Mouse (Mus musculus) thymus, postnatal 4 days (tissue): ENCODE data around the gene Sfxn5.

Source experiments
- DNase-seq: peaks from one replicate; pipeline ENCODE4 v3.0.0; 2021

Sfxn5 gene

DNA sequence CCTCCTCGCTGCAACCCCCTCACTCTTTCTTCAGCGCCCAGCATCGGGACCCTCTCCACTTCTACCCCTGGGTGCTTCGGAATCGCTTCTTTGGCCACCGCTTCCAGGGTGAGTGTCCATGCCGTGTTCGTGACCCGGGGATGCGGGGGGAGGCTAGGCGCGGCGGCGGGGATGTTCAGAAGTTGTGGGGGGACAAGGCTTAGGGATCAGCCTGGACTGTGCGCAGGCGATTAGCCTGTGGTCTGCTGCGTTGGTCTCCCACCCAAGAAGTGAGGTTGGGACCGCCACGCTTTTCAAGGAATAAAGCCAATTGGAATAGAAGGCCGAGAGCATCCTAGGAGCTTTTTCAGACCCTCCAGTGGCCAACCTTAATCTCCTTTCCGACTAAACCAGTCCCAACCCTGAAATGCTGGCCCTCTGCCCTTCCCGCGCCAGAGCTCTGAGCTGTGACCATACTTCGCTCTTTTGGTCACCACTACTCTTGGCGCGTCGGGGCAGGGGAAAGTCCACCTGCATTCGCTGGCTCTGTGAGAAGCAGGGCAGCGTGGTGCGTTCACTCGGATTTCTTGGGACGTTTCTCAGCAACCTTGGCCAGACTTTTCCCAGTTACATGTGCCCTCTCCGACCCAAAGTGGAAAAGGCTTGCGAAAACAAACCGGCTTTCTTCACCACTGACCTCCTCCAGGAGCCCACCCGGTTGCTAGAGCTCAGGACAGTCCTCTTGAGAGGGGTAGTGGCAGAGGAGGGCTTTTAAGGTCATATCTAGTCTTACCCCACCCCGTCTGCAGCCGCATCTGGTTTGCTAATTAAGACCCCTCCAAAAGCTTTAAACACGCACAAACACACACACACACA is 144.7 kb downstream of the Sfxn5 start:
- no peak for DNase-seq

DNA sequence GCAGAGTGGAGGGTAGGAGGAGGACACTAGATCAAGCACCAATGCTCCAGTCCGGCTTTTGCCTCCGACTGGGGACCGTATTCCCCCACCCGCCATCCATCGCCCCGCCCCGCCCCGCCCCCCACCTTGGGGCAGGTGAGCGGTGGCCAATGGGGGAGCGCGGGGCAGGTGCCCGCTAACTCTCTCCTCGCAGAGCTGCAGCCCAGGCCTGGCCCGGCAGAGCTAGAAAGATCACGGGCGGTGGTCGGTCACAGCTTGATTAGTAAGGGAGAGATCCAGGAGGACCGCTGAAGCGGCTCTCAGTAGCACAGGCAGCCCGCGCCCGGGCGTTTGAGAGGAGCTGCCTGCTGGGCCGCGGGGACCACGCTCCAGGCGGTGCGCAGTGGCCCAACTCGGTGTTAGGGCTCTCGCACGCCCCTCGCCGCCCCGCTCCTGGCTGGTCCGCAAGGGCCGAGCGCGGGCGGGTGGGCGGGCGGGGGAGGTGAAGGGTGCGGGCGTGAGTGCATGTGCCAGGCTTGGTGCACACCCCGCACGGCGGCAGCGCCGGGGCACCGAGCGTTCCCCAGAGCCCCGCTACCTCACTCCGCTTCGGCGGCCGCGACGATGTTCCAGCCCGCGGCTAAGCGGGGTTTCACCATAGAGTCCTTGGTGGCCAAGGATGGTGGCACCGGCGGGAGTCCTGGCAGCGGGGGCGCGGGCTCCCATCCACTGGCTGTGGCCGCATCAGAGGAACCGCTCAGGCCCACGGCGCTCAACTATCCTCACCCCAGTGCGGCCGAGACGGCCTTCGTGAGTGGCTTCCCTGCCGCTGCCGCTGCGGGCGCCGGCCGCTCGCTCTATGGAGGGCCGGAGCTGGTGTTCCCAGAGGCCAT is 145.6 kb downstream of the Sfxn5 start, which contains the start of gene Emx1:
Gene Emx1 (plus strand): TSS at position 99 of the 872 bp plus-strand sequence.
- peak; percentile 25 for DNase-seq

DNA sequence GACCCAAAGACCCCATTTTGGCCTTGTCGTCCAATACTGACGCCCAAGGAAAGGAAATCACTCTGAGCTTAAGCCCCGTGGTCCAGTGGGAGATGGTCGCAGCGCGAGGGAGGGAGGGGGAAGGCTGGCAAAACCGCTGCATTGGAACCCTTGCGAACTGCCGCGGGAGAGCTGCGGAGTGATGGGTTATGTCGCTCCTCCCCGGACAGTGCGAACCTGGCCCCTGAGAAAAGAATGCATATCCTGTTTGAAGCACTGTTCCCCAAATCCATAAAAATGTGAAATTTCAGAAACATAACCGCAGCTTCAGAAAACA is 146.5 kb downstream of the Sfxn5 start:
- DNase-seq = no peak

DNA sequence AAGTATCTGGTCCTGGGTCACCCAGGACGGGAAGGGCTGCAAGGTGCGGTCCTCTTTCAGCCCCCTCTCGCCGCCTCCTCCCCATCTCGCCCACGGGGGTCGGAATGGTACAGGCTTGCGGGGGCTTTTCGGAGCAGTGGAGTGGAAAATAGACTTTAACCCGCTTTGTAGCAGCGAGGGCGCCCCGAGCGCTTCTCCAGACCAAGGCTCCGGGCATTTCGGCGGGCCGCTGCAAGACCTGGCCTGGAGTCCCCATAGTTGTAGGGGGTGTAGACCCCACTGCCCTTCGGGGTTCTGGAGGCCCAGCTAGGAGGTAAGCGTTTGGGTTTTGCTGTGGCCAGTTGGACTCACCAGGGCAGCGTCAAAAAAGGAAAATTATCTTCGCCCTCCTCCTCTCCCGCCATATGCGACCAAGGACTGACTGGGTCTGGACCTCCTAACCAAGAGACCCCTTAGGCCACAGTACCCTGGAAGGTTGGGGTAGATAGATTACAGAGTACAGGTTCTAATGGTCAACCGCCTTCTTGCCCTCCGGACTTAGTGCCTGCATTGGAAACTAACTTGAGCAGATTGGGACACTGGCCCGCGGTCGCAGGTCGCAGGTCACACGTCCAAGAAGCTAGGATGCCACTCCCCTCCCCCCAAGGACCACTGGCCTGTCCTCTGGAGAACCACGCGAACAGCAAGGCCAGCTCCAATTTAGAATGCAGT is 147.0 kb downstream of the Sfxn5 start:
- DNase-seq = no peak

DNA sequence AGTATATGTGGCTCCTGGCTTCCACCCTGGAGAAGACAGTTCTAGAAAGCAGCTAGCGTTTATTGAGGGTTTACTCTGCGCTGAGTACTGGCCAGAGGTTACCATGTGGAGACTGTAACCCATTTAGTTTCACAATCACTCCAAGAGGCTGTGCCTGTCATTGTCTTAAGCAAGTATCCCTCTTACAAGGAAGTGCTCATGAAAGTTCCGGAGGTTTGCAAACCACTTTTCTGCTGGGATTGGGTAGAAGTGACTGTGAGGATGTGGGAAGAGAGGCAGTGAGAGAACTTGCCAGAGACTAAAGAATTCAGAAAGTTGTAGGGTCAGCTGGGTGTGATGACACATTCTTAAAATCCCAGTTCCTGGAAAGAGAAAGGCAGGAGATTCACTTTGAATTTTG is 149.3 kb downstream of the Sfxn5 start:
- DNase-seq = no peak

DNA sequence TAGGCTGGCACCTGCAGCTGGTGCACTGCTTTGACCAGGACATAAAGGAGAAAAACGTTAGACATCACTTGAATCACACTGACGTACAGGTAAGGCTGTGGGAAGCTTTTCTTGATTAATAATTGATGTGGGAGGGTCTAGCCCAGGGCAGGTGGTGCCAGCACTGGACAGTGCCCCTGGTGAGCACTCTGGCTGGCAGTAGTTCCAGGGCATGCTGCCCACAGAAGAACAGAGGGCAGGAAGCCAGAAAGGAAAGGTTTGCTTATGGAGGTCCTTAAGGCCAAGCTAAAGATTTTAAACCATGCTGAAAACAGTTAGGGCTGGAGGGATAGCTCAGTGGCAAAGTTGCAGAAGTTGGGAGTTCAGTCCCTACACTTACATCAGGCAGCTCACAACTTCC is 153.2 kb downstream of the Sfxn5 start:
- DNase-seq = no peak

DNA sequence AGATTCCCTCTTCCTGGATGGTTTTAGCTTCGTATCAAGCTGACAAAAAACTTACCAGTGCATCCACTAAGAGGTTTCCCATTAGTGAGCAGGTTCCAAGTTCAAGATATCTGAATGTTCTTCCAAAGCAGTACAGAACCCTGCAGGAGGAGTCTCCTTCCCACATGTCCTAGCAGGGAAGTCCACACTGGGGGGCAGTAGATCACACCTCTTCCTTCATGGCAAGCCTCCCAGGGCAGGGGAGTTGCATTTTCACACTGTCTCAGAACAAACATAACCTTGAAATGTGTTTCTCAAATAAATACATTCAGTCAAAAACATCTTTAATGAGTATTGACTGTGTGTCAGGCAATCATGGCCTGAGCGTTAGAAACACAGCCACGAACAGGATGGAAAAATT is 153.7 kb downstream of the Sfxn5 start:
- DNase-seq = no peak

DNA sequence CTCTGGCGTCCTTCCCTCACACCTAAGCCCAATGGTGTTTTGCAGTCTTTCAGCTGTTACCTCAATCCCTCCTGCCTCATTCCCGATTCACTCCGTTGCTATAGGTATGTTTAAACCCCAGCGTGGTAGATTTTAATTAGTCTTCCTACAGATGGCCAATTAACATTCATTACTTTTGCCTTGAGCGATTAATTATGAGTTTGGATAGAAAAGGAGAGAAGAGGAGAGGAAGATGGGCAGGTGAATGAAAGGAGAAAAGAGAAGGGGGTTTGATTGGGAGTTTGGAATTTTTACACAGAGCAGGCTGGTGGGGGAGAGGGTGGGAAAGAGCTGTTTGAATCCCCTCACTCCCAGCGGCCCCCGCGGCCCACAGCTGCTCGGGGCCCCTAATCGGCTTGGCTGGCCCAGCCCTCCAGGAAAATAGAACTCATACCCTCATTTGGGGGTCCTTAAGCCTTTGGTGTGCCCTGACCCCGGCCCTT is 167.7 kb downstream of the Sfxn5 start:
- no peak for DNase-seq
